Mouse (Mus musculus): ENCODE measurements around the gene Tmbim6. TPM values are rescaled to one million over a fixed set of nuclear protein-coding genes. Genes with fewer than 3 reads are reported as not detected.

Gene Tmbim6
- total and polyA plus RNA-seq, 3 experiments: 207 to 334 (median 253) TPM

GRCm38 (mm10) chr15:99422551-99422950, 29.9 kb downstream of the Tmbim6 start:
- intact Hi-C loops (cut with DNase I): no loop called here
- H3K27ac ChIP-seq: no peak overlapping the region
- no peak for DNase-seq

GRCm38 (mm10) chr15:99423131-99423530, 30.4 kb downstream of the Tmbim6 start:
- H3K4me1 ChIP-seq (ENCODE audit: control insufficient read depth, insufficient read depth, low read length): peaks cover 8% of the 10 kb centered on the region
- H3K27ac ChIP-seq: no peak overlapping the region
- TF ChIP-seq EP300 (IDR thresholded peaks at IDR 0.05; ENCODE audit: insufficient read depth, low read depth, low read length) (no peak), POLR2A (IDR thresholded peaks at IDR 0.05; ENCODE audit: insufficient read depth, low read depth, low read length) (no peak), CTCF (IDR thresholded peaks at IDR 0.05) (no peak)
- WGBS: 89% methylated on average over 10 of the region's 10 CpGs
- H3K36me3 ChIP-seq (ENCODE audit: control insufficient read depth, insufficient read depth, low read length): no peaks in the 10 kb centered on the region
- H3K79me2 ChIP-seq (replicated peaks; ENCODE audit: control insufficient read depth, insufficient read depth, low read length): no peaks in the 10 kb centered on the region
- intact Hi-C loops (cut with DNase I): no loop called here
- H3K9ac ChIP-seq (ENCODE audit: low read depth, low read length): no peak overlapping the region
- DNase-seq: no peak
- no peaks in the 10 kb centered on the region for H3K27me3 ChIP-seq (ENCODE audit: control insufficient read depth, insufficient read depth, low read length)
- no peak overlapping the region for H3K4me3 ChIP-seq

More at GRCm38 (mm10) chr15:99422551-99422950, 29.9 kb downstream of the Tmbim6 start:
- H3K79me2 ChIP-seq (replicated peaks; ENCODE audit: control insufficient read depth, insufficient read depth, low read length): no peaks in the 10 kb centered on the region
- H3K9ac ChIP-seq (ENCODE audit: low read depth, low read length): no peak overlapping the region
- H3K4me3 ChIP-seq: no peak overlapping the region
- no peaks in the 10 kb centered on the region for H3K36me3 ChIP-seq (ENCODE audit: control insufficient read depth, insufficient read depth, low read length)
- no peaks in the 10 kb centered on the region for H3K27me3 ChIP-seq (ENCODE audit: control insufficient read depth, insufficient read depth, low read length)
- peaks cover 8% of the 10 kb centered on the region for H3K4me1 ChIP-seq (ENCODE audit: control insufficient read depth, insufficient read depth, low read length)
- TF ChIP-seq POLR2A (IDR thresholded peaks at IDR 0.05; ENCODE audit: insufficient read depth, low read depth, low read length): no peak
- no peak for TF ChIP-seq CTCF (IDR thresholded peaks at IDR 0.05)
- no peak for TF ChIP-seq EP300 (IDR thresholded peaks at IDR 0.05; ENCODE audit: insufficient read depth, low read depth, low read length)
- WGBS: 92% methylated on average over 23 of the region's 23 CpGs

- Histone ChIP-seq H3K4me1 (ENCODE audit: control insufficient read depth, insufficient read depth, low read length) (peaks cover 8% of the 10 kb centered on the region), H3K79me2 (replicated peaks; ENCODE audit: control insufficient read depth, insufficient read depth, low read length) (no peaks in the 10 kb centered on the region), H3K36me3 (ENCODE audit: control insufficient read depth, insufficient read depth, low read length) (no peaks in the 10 kb centered on the region), H3K9ac (ENCODE audit: low read depth, low read length) (no peak overlapping the region), H3K27me3 (ENCODE audit: control insufficient read depth, insufficient read depth, low read length) (no peaks in the 10 kb centered on the region), H3K27ac (no peak overlapping the region), H3K4me3 (no peak overlapping the region)
- no peak for DNase-seq
- intact Hi-C loops (cut with DNase I): no loop called here
- no peak for TF ChIP-seq CTCF (IDR thresholded peaks at IDR 0.05)
- TF ChIP-seq EP300 (IDR thresholded peaks at IDR 0.05; ENCODE audit: insufficient read depth, low read depth, low read length): no peak
- TF ChIP-seq POLR2A (IDR thresholded peaks at IDR 0.05; ENCODE audit: insufficient read depth, low read depth, low read length): no peak
- WGBS: 89% methylated on average over 9 of the region's 9 CpGs
Measured at GRCm38 (mm10) chr15:99423884-99424283, 31.2 kb downstream of the Tmbim6 start.

GRCm38 (mm10) chr15:99430394-99430793, 37.7 kb downstream of the Tmbim6 start:
- intact Hi-C loops (cut with DNase I): no loop called here
- Histone ChIP-seq H3K27me3 (ENCODE audit: control insufficient read depth, insufficient read depth, low read length) (no peaks in the 10 kb centered on the region), H3K4me1 (ENCODE audit: control insufficient read depth, insufficient read depth, low read length) (peaks cover 2% of the 10 kb centered on the region), H3K4me3 (no peak overlapping the region), H3K27ac (peak overlapping the region; percentile 29), H3K79me2 (replicated peaks; ENCODE audit: control insufficient read depth, insufficient read depth, low read length) (no peaks in the 10 kb centered on the region), H3K9ac (ENCODE audit: low read depth, low read length) (no peak overlapping the region), H3K36me3 (ENCODE audit: control insufficient read depth, insufficient read depth, low read length) (no peaks in the 10 kb centered on the region)
- no peak for DNase-seq
- 45% methylated on average over 8 of the region's 8 CpGs for WGBS
- TF ChIP-seq POLR2A (IDR thresholded peaks at IDR 0.05; ENCODE audit: insufficient read depth, low read depth, low read length): no peak
- TF ChIP-seq EP300 (IDR thresholded peaks at IDR 0.05; ENCODE audit: insufficient read depth, low read depth, low read length): no peak

- Histone ChIP-seq H3K4me1 (ENCODE audit: control insufficient read depth, insufficient read depth, low read length) (peaks cover 2% of the 10 kb centered on the region), H3K27me3 (ENCODE audit: control insufficient read depth, insufficient read depth, low read length) (no peaks in the 10 kb centered on the region), H3K4me3 (no peak overlapping the region), H3K79me2 (replicated peaks; ENCODE audit: control insufficient read depth, insufficient read depth, low read length) (no peaks in the 10 kb centered on the region), H3K27ac (peak overlapping the region; percentile 29), H3K9ac (ENCODE audit: low read depth, low read length) (no peak overlapping the region), H3K36me3 (ENCODE audit: control insufficient read depth, insufficient read depth, low read length) (no peaks in the 10 kb centered on the region)
- no peak for DNase-seq
- TF ChIP-seq EP300 (IDR thresholded peaks at IDR 0.05; ENCODE audit: insufficient read depth, low read depth, low read length) (no peak), CTCF (IDR thresholded peaks at IDR 0.05) (no peak), POLR2A (IDR thresholded peaks at IDR 0.05; ENCODE audit: insufficient read depth, low read depth, low read length) (no peak)
- WGBS: 72% methylated on average over 10 of the region's 10 CpGs
- intact Hi-C loops (cut with DNase I): no loop called here
Measured at GRCm38 (mm10) chr15:99431063-99431462, 38.4 kb downstream of the Tmbim6 start.

GRCm38 (mm10) chr15:99431504-99431903, 38.8 kb downstream of the Tmbim6 start:
- Histone ChIP-seq H3K4me1 (ENCODE audit: control insufficient read depth, insufficient read depth, low read length) (peaks cover 2% of the 10 kb centered on the region), H3K36me3 (ENCODE audit: control insufficient read depth, insufficient read depth, low read length) (no peaks in the 10 kb centered on the region), H3K79me2 (replicated peaks; ENCODE audit: control insufficient read depth, insufficient read depth, low read length) (no peaks in the 10 kb centered on the region), H3K27me3 (ENCODE audit: control insufficient read depth, insufficient read depth, low read length) (no peaks in the 10 kb centered on the region), H3K4me3 (no peak overlapping the region), H3K9ac (ENCODE audit: low read depth, low read length) (no peak overlapping the region), H3K27ac (peak overlapping the region; percentile 29)
- WGBS: 58% methylated on average over 7 of the region's 7 CpGs
- TF ChIP-seq POLR2A (IDR thresholded peaks at IDR 0.05; ENCODE audit: insufficient read depth, low read depth, low read length) (no peak), EP300 (IDR thresholded peaks at IDR 0.05; ENCODE audit: insufficient read depth, low read depth, low read length) (no peak), CTCF (IDR thresholded peaks at IDR 0.05) (no peak)
- DNase-seq: no peak
- intact Hi-C loops (cut with DNase I): no loop called here
